Mouse (Mus musculus): ENCODE measurements around the gene Nell2. TPM values are rescaled to one million over a fixed set of nuclear protein-coding genes. Genes with fewer than 3 reads are reported as not detected.

Gene Nell2
- polyA plus RNA-seq, 3 experiments from 2014 or later = not detected

DNA sequence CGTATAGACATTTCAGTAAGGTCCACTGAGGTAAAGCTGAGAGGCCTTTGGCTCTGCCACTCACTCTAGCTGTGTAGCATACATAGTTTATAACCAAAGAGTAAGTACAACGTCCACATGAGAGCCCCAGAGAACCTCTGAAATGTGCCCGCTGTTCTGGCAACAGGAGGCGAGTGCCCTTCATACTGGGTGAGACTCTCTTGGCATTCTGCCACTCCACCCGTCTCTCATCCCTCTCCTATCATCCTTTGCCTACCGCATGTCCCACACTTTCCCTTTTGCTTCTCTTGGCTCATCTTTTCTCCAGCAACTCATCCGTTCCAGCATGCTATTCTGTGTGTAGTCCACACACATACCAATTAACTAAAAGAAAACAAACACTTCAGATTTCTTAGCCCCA is 442.4 kb downstream of the Nell2 start:
- ATAC-seq = no peak

DNA sequence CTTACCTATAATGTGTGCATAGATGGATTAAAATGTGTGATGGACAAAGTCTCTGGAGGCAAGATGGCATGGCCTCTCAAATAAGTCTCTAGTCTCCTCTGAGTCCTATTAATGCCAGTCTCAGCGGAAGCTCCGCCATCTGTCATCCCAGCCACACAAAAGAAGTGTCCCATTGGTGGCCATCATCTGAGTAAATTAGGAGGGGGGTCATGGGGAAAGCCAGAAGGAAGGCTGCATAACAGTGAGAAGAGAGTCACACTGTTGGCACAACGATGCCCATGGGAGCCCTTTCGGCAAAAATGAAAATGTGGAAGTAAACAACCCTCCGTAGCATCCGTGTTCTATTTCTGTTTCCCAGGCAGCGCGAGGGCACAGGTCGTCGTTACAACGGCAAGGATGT is 446.7 kb downstream of the Nell2 start:
- ATAC-seq = no peak

GRCm38 (mm10) chr15:95075356-95075755 is 453.0 kb downstream of the Nell2 start:
- no peak for ATAC-seq

- ATAC-seq = no peak
Observed at GRCm38 (mm10) chr15:95070881-95071280, 457.5 kb downstream of the Nell2 start.

DNA sequence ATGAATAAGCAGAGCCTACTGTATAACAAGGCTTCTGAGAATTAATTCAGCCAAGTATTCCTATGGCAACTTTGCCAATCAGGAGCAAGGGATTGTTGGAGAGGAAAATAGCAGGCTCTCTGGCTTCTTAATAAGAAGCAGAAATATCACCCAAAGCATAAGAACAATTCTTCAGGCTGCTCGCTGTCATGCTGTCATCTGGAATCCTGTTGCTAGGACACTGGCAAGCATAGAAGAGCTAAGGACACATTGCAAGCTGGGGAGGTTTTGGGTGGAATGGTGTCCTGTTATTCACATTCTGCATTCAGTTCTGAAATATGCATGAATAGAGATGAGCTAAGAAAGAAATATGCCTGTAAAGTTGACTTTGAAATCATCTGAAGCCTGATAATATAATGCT is 459.6 kb downstream of the Nell2 start:
- no peak for ATAC-seq

- no peak for ATAC-seq
Observed at GRCm38 (mm10) chr15:95068023-95068422, 460.3 kb downstream of the Nell2 start.

DNA sequence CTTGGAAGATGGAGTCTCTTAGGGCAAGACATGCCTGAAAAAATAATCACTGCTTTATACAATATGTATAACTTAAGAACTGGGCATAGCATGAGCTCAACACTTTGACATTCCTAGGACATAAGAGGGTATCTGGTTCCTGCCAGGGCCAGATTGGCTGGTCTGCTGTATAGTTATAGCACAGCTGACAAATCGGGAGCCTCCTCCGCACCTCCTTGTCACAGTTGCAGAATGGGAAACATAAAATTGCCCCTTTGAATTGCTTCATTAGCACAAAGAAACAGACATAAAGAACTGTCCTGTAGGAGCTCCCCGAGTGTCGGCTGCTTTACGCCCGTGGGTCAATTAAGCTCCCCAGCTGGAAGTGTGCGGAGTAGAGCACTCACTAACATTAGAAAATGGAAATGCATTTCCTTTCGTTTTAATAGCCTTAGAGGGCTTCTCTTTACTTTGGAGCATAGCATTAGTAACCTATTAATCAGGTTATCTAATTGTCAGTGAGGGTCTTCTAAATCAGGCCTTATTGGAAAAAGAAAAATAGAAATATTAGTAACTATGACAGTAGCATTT is 473.2 kb downstream of the Nell2 start:
- no peak for ATAC-seq

GRCm38 (mm10) chr15:95049171-95049729 is 479.1 kb downstream of the Nell2 start:
- ATAC-seq = no peak

- ATAC-seq = no peak
Observed at GRCm38 (mm10) chr15:95047486-95047885, 480.9 kb downstream of the Nell2 start.

DNA sequence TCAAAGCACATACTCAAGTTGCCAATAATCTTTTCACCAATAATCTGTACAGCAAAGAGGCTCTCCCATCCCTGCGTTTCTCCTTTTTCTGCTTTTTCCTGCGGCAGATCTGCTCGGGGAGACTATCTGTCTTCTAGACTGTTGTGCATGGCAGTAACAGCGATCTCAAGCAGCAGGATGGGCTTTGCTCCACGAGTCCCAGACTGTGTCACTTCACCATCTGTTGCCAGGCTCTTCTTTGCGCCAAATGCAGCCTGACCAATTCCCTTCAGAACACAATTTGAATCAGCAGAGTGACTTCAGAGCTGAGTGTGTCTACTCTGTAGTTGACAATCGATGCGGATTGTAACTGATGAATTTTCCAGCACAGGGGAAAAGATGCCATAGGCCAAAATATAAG is 484.3 kb downstream of the Nell2 start:
- ATAC-seq = no peak

DNA sequence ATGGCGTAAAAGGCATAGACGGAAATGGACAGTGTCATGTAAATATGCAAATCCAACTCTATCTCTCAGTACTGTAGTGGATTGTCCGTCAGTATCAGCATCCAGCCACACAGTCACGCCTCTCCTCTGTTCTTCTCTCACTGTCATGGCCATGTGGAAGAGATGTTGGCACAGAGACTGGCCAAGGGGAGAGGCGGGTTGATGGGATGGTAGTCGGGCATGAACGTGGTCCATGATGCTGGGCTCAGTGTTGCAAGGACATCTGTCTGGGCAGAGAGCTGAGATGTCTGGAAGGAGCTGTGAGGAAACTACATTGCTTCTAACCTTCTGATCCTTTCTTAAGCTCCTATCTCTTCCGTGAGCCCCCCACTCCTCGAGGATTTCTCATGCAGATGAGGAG is 485.9 kb downstream of the Nell2 start:
- no peak for ATAC-seq

GRCm38 (mm10) chr15:95029487-95029875 is 498.9 kb downstream of the Nell2 start:
- ATAC-seq = no peak

DNA sequence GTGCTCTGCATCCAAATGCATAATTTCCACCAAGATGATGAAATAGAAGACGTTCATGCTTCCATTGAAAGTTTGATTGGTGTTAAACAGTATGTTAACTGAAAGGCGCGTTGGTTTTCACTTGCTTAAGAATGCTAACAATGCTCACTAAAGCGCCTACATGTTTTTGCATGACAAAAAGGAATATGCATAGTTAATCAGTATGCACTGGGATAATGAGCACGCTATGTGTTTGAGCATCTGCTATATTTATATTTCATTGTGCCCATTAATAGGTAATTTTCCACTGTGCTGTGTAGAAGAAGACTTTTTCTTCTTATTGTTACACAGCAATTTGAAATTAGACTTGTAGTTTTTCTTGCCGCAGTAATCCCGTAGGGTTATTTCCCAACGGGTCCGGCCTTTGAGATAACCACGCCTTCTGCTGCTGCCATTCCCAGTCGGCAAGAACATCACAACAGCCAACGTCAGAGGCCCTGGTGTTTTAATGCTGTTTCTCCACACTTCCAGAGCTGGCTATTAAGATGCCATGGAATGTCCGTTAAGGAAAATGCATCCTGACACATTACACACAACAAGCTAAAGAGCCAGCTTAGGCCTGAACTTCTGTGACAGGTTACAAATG is 499.4 kb downstream of the Nell2 start:
- no peak for ATAC-seq

Other genes with a start within 250 kb of the Nell2 start
- not detected for gene Dbx2, start 127.4 kb upstream of the Nell2 start, polyA plus RNA-seq (2017; shearing (Covaris generic))